Mouse (Mus musculus) retina, adult 2 months (tissue): ENCODE measurements around the gene Cd209a.
A peak's percentile ranks its signal among the peaks of the same experiment; 100 is the strongest.
"Not testable (repeated sequence)": the region's sequence is repeated elsewhere in the genome, so short reads cannot be mapped to it uniquely, and the experiment has no call there.

Source experiments
- DNase-seq: peaks from one replicate; pipeline ENCODE4 v3.0.0-alpha.2; 2012; ENCODE audit warnings: low read depth, low spot score

Gene Cd209a

DNA sequence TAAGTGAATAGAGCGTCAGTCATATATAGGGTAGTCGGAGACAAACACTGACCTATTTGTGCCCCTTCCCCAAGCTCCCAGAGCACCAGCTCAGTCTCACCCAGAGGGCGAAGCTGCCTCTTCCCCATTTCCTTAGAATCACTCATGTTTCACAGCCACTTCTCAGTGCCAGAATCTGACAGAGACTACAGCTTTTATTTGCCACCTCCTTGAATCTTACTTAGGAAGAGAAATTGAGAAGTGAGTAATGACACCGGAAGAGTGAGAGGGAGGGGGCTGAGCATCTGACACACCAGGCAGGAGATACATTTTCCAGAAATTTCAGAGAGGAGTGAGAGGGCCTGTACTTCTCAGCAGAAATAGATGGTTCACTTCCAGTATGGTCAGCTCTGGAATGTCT is at the start of gene Cd209a:
TSS of gene Cd209a (minus strand) at position 224 of the 400 bp plus-strand sequence.
- DNase-seq, result no peak

DNA sequence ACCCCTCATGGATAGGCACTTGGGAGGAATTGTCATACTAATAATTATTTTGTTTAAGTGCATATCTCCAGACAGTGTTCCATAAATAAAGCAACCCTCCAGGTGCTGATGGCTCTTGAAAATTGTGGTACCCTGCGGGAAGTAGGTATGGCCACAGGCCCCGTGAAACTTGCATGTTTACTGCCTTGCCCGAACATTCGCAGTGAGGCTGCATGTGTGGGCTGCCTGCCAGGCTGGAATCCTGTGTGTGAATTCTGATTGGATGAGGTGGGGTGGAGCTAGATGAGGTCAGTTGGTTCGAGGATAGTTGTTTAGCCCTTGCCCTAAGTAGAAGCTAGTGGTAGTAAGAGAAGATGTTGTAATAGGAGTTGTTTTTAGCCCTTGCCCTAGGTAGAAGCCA is 19.9 kb upstream of the Cd209a start:
- DNase-seq, result not testable (repeated sequence)

DNA sequence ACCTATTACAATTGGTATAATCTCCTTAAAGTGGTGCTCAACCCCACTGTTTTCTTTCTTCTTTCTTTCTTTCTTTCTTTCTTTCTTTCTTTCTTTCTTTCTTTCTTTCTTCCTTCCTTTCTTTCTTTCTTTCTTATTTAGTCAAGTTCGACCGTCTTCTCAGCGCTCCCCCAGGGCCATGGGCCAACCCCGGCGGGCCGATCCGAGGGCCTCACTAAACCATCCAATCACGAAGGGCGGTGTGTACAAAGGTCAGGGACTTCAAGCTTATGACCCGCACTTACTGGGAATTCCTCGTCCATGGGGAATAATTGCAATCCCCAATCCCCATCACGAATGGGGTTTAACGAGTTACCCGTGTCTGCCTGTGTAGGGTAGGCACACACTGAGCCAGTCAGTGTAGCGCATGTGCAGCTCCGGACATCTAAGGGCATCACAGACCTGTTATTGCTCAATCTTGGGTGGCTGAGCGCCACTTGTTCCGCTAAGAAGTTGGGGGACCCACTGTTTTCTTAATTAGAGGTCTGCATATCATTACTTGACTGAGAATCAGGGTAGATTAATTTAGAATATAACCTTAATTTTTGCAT is 5.6 kb upstream of the Cd209a start:
- peak; percentile 72 for DNase-seq

DNA sequence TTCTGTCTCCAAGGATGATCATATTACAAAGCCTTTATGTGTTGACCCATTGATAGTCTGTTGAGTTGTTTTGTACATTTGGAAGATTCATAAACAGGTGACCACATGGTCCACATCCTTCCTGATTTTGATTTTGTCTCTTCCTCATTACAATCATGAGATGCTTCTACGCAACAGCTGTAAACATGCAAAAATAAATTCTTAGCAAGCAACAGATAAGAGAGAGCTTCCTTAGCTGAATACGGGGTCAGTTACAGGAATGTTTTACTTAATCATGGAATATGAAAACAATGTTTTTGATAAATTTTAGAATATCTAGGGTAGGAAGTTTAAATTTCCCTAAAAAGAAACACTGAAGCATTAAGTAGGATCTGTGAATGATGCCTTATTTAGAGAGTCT is 11.8 kb downstream of the Cd209a start:
- no peak for DNase-seq

DNA sequence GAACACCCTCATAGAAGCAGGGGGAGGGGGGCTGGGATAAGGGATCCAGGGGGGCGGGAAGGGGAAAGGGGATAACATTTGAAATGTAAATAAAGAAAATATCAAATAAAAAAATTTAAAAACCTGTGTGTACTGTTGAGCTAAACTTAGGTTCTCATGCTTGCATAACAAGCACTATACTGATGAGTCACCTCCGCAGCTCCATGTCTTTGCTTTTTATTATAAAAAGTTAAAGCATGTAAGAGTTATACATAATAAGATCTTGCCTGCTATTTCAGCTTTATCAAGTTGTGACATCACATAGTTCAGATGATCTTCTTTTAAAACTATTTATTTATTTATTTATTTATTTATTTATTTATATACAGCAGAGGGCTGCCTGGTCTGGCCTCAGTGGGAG is 13.2 kb downstream of the Cd209a start:
- DNase-seq, result no peak

DNA sequence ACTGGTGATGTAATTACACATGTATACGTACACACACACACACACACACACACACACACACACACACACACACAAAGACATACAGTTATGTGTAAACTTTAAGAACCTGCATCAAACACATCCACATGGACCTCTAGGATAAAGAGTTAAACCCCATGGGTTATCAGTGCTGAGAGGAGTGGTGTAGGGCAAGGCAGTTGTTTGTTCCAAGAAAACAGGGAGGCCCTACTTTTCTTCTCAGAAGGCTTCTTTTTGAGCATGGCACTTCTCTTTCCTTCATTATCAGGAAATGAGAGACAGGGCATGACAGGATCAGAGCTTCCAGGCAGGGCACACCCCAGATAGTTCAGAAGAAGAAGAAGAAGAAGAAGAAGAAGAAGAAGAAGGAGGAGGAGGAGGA is 14.7 kb downstream of the Cd209a start:
- DNase-seq, result no peak

DNA sequence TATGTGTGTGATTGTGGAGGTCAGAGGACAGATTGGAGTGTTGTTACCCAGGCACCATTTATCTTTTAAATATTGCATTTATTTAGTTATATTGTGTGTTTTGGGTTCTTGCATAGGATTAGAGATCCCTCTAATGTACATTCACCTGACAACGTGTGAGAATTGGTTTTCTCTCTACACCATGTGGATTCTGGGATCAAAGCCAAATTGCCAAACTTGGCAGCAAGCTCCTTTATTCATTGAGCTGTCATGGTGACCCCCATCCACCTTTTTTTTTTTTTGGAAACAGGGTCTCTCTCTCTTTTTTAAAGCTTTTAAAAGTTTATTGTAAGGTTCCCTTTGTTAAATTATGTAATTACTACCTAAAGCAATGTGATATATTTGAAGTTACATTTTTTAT is 27.7 kb downstream of the Cd209a start:
- DNase-seq, result no peak

DNA sequence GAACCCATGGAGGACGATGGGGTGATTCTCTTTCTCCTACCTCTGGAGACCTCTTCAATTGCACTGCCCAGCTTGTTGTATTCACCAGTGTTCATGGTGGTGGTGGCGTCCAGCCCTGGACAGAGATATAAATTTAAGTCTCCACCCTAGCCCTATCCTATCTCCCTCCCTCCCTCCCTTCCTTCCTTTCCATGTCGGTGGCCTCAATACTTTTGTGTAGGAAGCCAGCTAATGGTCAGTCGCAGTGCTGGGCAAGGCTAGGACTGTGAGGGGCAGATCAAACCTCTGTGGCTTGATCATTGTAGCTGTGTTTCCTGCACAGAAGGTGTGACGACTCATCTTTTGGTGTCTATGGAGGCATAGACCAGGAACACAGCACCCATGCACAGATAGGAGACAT is 28.2 kb downstream of the Cd209a start, which contains the start of gene Clec4g:
TSS of gene Clec4g (minus strand) at position 101 of the 400 bp plus-strand sequence.
- DNase-seq, result no peak

DNA sequence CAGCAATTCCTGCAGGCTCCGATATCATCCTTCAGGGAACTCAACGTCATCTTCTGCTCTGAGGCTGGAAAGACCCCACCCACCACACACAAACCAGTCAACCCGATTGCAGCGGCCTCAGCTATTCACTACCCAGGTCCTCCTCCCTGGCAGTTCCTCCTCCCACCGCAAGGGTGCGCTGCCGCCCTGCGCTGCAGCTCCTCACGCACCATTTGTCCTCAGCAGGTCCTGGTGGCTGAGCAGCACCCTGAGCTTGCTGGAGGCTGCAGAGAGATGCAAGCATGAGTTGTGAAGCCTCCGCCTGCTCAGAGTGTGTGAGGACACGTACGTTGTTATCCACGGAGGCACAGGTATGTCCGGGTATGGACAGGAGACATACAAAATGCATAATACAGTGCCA is 30.2 kb downstream of the Cd209a start:
- DNase-seq, result peak; percentile 18

DNA sequence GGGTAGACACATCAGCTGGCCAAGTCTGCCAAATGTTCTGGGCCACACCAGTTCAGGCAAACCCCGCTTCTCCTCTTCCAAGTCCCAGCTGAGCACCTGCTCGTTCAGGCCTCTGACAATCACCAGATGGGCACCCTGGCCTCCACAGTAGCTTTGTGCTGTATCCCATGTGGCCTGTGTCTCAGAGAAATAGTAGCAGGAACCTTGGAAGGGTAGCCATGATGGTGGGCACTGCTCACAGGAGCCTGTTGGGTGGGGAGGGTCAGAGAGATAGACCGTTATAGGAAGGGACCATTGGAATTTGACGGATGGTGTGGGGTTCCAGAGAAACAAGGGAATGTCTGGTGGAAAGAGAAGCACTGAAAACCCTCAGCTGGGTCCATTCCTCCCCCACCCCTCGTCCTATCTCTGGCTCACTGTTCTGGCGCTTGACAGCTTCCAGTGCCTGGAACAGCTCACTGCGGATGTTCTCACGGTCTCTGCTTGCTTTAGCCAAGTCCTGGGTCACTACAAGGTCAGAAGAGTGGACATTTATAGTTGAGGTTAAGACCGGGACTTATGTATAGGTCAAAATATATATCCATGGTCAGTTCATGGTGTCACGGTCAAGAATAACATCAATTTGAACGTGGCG is 31.3 kb downstream of the Cd209a start:
- no peak for DNase-seq

DNA sequence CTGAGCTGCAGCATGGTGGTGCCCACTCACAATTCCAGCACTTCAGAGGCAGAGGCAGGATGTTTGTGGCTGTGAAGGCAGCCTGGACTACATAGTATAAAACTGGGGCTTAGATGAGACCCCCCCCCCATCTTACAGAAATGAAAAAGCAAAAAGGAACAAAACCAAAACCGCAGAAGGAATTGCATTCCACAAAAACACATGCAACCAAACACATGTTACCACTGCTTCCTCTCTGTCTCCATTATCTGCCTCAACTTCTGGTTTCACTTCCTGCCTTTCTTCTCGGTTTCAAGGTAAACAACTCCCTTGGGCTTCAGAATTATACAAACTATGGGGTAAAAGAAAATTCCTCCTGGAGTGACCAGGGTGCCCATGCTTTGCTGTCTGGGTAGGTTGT is 37.1 kb downstream of the Cd209a start:
- DNase-seq, result no peak

DNA sequence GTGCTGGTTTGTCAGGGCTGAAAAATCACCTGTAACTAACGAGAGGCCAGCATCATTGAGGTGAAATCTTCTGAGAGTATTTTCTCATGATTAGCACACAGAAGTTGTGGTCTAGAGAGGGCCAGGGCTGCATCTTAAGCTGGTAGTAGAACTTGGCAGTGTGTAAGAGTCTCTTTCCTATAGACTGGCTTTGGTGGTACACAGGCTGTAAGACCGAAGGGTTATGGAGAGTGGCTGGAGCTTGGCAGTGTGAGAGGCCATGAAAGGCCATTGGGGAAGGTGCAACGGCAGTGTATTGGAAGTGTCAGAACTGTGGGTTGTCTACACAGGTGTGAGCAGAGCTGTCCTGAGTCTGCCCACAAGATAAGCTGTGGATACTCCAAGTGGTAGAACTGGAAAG is 38.5 kb downstream of the Cd209a start:
- no peak for DNase-seq

DNA sequence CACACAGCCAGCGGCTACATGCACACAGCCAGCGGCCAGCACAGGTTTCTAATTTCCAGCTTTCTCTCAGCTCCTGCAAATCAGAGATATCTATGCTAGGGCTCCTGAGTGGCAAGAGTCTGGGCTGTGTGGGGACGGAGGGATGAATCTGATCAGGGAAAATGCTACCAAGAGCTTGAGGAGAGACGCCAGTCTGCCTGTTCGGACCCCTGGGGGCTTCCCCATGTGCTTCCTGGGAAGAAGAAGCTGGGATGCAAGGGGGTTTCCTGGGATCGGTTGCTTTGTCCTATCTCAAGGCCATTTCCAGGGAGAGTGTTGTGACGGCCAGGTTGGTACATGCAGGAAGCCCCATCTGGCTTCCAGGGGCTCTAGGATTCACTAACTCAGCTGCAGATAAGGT is 41.2 kb downstream of the Cd209a start:
- no peak for DNase-seq

DNA sequence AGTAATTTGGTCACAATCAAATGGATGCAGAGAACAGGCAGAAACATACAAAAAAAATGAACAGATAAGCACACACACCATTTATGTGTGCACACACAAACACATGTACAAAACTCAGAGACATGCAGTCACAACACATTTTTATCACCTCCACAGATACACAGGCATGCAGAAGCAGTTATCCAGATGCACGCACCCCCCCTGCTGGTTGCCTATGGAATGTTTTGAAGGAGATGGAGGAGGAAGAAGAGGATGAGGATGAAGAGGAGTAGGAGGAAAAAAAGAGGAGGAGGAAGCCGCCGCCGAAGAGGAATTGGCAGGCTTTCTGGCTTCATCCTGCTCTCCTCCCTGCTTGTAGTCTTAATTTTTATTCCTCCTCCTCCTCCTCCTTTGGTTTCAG is 43.1 kb downstream of the Cd209a start:
- DNase-seq, result no peak

DNA sequence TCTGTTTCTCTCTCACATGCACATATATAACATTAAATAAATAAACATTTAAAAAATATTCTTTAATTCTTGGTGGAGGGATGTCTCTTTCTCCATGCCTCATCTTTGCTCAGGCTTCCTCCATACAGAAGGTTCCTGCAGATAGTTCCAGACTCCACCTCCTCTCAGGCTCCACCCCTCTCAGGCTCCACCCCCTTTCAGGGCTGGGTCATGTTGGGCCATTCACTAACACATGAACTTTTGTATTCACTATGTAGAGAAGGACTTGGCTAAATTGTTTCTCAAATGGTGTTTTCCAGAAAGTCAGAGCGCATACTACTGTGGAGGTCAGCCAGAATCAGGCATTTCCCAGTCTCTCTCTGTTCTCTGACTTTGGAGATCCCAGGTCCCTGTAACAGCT is 47.3 kb downstream of the Cd209a start:
- DNase-seq, result no peak

DNA sequence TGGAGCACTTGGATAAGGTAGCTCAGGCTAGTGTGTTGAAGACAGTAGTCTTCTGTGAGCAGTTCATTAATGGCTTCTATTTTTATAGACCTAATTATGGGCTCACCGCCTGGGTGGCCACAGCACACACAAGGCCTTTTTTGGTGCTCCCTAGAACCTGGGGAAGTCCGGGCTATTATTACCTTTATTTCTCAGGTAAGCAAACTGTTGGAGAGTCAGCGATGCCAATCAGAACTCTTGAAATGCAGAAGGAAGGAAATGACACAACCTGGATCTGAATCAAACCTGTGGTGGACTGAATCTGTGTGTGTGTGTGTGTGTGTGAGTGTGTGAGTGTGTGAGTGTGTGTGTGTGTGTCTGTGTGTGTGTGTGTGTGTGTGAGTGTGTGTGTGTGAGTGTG is 54.7 kb downstream of the Cd209a start, which contains the start of gene Fcer2a:
TSS of gene Fcer2a (minus strand) at position 55 of the 400 bp plus-strand sequence.
- no peak for DNase-seq
